Mouse (Mus musculus): ENCODE measurements at regions not wholly inside any gene's neighbourhood (a gene's known extent, or its start where the extent isn't known, plus 50 kb on each side); places are given as distances from the start of the nearest gene placed in this dataset.

- TF ChIP-seq CTCF (IDR thresholded peaks at IDR 0.05; ENCODE audit: low read depth, low read length), result no peak
- no peak for TF ChIP-seq POLR2A (IDR thresholded peaks at IDR 0.05; ENCODE audit: extremely low read depth, insufficient read depth, low read length)
Observed at GRCm38 (mm10) chr2:160507371-160507770, 138.3 kb upstream of the Top1 start.
